Mouse (Mus musculus) midbrain, embryonic 11.5 days (tissue): ENCODE results near the gene Atp5e. TPM values are rescaled to one million over a fixed set of nuclear protein-coding genes. Genes with fewer than 3 reads are reported as not detected.
A peak's percentile ranks its signal among the peaks of the same experiment; 100 is the strongest.

ENCODE experiments used
- ATAC-seq: fragments of 200-750 bp; cut with Nextera tagmentation; 2 replicates; pipeline ENCODE4 v1.8.0; 2017; ENCODE audit warnings: moderate TSS enrichment, moderate library complexity; ENCODE audit not compliant: low FRiP score
- DNase-seq: peaks from one replicate; pipeline ENCODE4 v3.0.0; 2015; ENCODE audit warnings: low spot score; ENCODE audit errors: missing footprints
- H3K27ac ChIP-seq: fragments of 300-500 bp; sonication (generic); 2 replicates; pipeline ENCODE4 v1.5.1; 2014; ENCODE audit warnings: low read depth, low read length
- H3K27me3 ChIP-seq: fragments of 300-500 bp; sonication (generic); 2 replicates; pipeline ENCODE4 v1.6.1; 2014; ENCODE audit warnings: mild to moderate bottlenecking, low read length, moderate library complexity, mixed read lengths; ENCODE audit not compliant: control insufficient read depth, insufficient read depth
- H3K36me3 ChIP-seq: fragments of 300-500 bp; sonication (generic); 2 replicates; pipeline ENCODE4 v1.6.1; 2014; ENCODE audit warnings: mild to moderate bottlenecking, low read length, moderate library complexity, mixed read lengths; ENCODE audit not compliant: control insufficient read depth, insufficient read depth
- H3K4me1 ChIP-seq: fragments of 300-500 bp; sonication (generic); 2 replicates; pipeline ENCODE4 v1.6.1; 2014; ENCODE audit warnings: low read length; ENCODE audit not compliant: control insufficient read depth, insufficient read depth
- H3K4me2 ChIP-seq: fragments of 300-500 bp; sonication (generic); 2 replicates; pipeline ENCODE4 v1.6.1; 2014; ENCODE audit warnings: mild to moderate bottlenecking, moderate library complexity
- H3K4me3 ChIP-seq: fragments of 300-500 bp; sonication (generic); 2 replicates; pipeline ENCODE4 v1.5.1; 2014; ENCODE audit warnings: low read depth, low read length
- H3K9ac ChIP-seq: fragments of 300-500 bp; sonication (generic); 2 replicates; pipeline ENCODE4 v1.6.1; 2014; ENCODE audit warnings: low read length
- H3K9me3 ChIP-seq: fragments of 300-500 bp; sonication (generic); 2 replicates; pipeline ENCODE4 v1.6.1; 2016; ENCODE audit warnings: low read length; ENCODE audit not compliant: control insufficient read depth
- WGBS: fragments of 180-500 bp; shearing (Covaris S2); extraction: QIAGEN DNeasy Blood & Tissue Kit; methylation state at CpG from one replicate; pipeline ENCODE4 v1.1.7; 2014; 5-methylcytosine and 5-hydroxymethylcytosine counted together
- polyA plus RNA-seq: library from polyadenylated mRNA; unstranded; fragments of >200 nt; fragmentation: Nextera tagmentation; extraction: Ambion mirVana; gene quantifications from 2 replicates; pipeline ENCODE4 v1.2.1, GENCODE M21; 2014

Gene Atp5e
- polyA plus RNA-seq, 1 experiment from 2014 or later: 705 TPM

DNA sequence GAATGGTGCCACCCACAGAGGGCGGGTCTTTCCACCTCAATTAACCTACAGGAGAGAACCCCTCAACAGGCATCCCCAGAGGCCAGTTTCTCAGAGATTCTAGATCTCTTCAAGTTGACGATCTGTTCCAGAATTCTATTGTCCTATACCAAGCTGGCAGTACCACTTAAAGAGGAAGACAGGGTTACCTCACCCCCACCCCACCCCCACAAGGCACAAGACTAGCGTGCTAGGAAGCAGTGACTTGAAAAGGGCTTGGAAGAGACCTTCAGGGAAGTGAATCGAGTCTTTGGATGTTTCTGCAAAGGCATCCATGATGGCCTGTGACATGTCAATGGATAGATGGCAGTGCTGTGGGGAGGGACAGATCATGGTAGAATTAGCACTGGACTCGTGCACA lies 14.8 kb upstream of the Atp5e start:
- Histone ChIP-seq H3K4me3 (no peak overlapping the region), H3K4me2 (no peak overlapping the region), H3K27me3 (no peaks in the 10 kb centered on the region), H3K27ac (no peak overlapping the region), H3K36me3 (no peaks in the 10 kb centered on the region), H3K9me3 (no peaks in the 10 kb centered on the region), H3K4me1 (no peaks in the 10 kb centered on the region), H3K9ac (no peak overlapping the region)
- no peak for ATAC-seq
- DNase-seq: no peak
- WGBS: 81% methylated on average over 5 of the region's 5 CpGs

DNA sequence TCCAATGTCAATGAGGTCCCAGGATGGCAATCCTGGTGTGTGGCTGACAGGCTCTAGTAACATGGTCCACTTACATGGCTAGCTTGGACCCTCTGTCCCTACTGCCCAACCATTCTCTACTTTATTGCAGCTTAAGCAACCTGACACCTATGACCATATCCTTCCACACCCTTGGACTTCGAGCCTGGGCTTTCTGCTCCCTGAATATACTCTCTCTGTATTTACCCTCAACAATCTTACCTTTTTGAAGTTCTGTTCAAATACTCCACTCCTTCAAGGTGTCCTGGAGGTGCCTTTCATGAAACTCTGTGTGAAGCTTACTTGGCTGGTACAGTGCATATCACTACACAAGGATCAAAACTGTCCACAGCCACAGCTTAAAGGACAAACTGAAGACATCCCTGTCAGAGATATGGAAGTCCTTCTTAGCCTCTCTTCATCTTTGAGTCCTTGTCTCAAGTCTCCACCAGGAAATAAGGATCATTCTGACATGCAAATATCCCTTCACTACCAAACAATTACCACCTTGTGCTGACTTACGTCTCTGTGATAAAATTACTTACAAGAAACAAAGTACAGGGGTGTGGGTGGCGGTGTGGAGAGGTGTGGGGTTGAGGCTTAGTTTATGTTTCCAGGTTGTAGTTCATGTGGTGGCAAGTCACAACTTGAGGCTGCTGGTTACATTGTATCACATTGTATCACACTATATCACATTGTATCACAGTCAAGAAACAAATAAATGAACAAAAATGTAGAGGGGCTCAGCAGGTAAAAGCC lies 13.8 kb upstream of the Atp5e start:
- Histone ChIP-seq H3K4me3 (no peak overlapping the region), H3K4me2 (no peak overlapping the region), H3K9ac (no peak overlapping the region), H3K9me3 (no peaks in the 10 kb centered on the region), H3K27me3 (no peaks in the 10 kb centered on the region), H3K27ac (no peak overlapping the region), H3K4me1 (peaks cover 4% of the 10 kb centered on the region; the same call in 1 of the 2 replicates), H3K36me3 (no peaks in the 10 kb centered on the region)
- ATAC-seq: no peak
- DNase-seq: peak; percentile 14
- WGBS: 91% methylated on average over 3 of the region's 3 CpGs

DNA sequence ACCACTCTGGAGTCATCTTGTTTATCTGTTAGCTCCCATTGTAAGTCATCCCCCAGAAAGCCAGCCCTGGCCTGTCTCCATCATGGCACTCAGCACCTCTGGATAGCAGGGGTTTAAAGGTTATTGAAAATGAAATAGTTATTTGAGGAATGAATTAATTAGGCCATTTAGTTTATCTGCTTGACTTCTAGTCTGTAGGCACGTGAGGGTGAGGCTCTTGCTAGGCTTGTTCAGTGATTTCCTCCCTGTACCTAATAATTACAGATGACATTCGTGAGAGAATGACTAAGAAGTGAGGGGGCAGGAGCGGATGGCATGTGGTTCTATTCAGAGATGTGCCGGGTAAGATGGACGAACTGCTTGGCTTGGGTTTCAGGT lies 9.6 kb upstream of the Atp5e start:
- H3K36me3 ChIP-seq: no peaks in the 10 kb centered on the region
- peak overlapping the region; percentile 35; the same call in 1 of the 2 replicates for H3K27ac ChIP-seq
- ATAC-seq: no peak
- peak overlapping the region; percentile 60; the same call in 1 of the 2 replicates for H3K9ac ChIP-seq
- WGBS: 84% methylated on average over 5 of the region's 5 CpGs
- peak overlapping the region; percentile 54 for H3K4me2 ChIP-seq
- H3K27me3 ChIP-seq: no peaks in the 10 kb centered on the region
- no peak for DNase-seq
- peak overlapping the region; percentile 79 for H3K4me3 ChIP-seq
- peaks cover 7% of the 10 kb centered on the region; the same call in 1 of the 2 replicates for H3K4me1 ChIP-seq
- no peaks in the 10 kb centered on the region for H3K9me3 ChIP-seq

DNA sequence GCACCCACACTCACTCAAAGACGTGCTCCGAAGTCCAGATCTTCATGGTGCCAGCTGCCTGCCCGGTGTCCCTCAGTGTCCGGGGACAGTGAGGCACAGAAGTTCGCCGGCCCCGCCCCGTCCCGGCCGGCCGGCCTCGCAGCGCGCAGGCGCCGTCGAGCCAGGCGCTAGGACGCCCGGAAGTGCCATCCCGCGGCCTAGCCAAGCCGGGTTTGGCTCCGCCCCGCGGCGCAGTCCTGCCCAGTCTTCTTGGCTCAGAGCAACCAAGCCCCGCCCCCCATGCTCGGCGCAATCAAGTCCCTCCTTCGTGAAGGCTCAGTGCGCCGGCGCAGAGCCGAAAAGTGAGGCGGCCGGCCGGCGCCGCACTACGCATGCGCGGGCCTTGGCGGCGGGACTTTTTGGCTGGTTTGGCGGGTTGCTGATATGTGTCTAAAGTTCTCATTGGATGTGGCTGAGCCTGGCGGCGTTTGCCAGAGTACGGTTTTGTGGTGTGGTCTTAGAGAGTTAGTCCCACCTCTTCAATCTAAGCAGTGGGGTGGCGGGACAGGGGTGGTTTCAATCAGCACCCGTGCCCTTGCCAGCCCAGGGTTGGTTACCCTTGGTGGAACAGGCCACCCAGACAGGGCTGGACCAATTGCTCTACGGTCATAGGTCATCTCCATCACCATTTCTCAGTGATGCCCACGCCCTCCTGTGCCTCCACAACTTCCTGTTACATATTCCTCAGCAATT lies 9.1 kb upstream of the Atp5e start, which contains the start of gene Prelid3b:
TSS of gene Prelid3b (minus strand) at position 264 of the 732 bp plus-strand sequence.
- DNase-seq: peak; percentile 100
- peak; percentile 98 for ATAC-seq
- Histone ChIP-seq H3K27me3 (no peaks in the 10 kb centered on the region), H3K4me2 (peak within 1 kb of the TSS; percentile 77), H3K9me3 (no peaks in the 10 kb centered on the region), H3K36me3 (no peaks in the 10 kb centered on the region), H3K4me3 (peak within 1 kb of the TSS; percentile 79), H3K9ac (peak within 1 kb of the TSS; percentile 84), H3K4me1 (peaks cover 7% of the 10 kb centered on the region; the same call in 1 of the 2 replicates), H3K27ac (peak within 1 kb of the TSS; percentile 35; the same call in 1 of the 2 replicates)
- WGBS: 1% methylated on average over 53 of the region's 53 CpGs

DNA sequence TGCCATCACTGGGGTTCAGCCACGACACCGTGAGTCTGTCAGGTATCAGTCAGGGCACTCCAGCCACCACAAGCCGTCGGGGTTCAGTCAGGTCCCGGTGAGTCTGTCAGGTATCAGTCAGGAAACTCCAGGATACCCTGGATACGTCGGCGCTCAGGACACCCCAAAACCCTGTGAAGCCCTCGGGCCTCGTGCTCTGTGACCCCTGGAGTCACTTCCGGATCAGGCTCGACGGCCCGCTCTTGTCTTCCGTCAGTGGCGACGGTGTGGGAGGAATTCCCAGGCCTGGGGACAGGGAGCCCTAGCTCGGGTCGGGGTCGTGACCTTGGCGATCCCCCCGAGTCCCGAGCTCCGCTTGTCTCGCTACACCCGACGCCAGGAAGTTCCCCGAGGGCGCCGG lies 8.5 kb upstream of the Atp5e start:
- Histone ChIP-seq H3K4me3 (peak overlapping the region; percentile 79), H3K9ac (peak overlapping the region; percentile 84), H3K4me1 (peaks cover 7% of the 10 kb centered on the region; the same call in 1 of the 2 replicates), H3K4me2 (peak overlapping the region; percentile 77), H3K9me3 (no peaks in the 10 kb centered on the region), H3K36me3 (no peaks in the 10 kb centered on the region), H3K27ac (no peak overlapping the region), H3K27me3 (no peaks in the 10 kb centered on the region)
- WGBS: 8% methylated on average over 30 of the region's 30 CpGs
- ATAC-seq (peak; percentile 58; the same call in 1 of the 2 replicates), DNase-seq (peak; percentile 91)

DNA sequence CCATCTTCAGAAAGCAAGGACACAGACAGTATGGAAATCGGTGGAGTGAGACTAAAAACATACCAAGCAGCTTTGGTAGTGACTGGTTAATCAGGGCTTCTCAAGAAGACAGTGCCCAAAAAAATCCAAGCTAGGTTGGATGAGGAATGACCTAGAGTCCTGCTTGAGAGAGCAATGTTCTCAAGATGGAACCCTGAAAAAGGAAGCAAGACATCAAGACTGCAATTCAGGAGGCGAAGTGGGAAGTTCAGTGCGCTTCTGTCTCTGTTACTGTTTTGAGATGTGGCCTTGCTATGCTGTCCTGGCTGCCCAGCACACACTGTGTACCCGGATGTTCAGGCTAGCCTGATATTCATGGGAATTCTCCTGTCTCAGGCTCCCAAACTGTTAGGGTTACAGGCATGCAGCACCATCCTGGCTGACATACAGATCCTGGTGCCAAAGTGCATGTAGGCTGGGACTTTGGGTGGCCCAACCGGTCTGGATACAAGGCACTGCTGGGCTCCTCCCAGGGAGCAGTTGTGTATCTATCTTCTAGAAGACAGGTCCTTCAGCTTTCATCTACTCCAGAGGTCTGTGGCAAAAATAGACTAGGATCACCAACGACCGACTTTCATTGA lies 7.0 kb upstream of the Atp5e start:
- H3K27ac ChIP-seq: no peak overlapping the region
- no peak overlapping the region for H3K9ac ChIP-seq
- peaks cover 7% of the 10 kb centered on the region; the same call in 1 of the 2 replicates for H3K4me1 ChIP-seq
- no peak overlapping the region for H3K4me2 ChIP-seq
- no peak for ATAC-seq
- H3K9me3 ChIP-seq: no peaks in the 10 kb centered on the region
- WGBS: 96% methylated on average over 7 of the region's 7 CpGs
- peak; percentile 62 for DNase-seq
- no peak overlapping the region for H3K4me3 ChIP-seq
- no peaks in the 10 kb centered on the region; the same call in 1 of the 2 replicates for H3K36me3 ChIP-seq
- no peaks in the 10 kb centered on the region for H3K27me3 ChIP-seq

DNA sequence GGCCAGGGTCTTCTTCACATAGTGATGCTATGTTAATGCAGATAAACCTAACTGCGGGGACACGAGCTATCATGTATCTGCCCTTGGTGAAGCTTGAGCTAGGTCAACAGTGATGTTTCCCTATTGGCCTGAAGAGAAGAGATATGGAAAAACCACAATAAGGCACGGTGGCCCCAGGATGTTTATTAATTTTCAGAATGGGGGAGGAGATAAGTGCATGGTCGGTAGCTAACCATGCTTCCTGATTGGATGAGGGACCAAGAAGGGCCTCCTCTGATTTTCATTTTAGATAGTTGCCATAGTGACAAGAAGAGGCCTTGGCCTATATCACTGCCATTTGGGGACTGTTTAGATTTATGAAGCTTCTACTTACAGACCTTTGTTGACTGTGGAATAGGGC lies 6.4 kb upstream of the Atp5e start:
- Histone ChIP-seq H3K9ac (no peak overlapping the region), H3K4me3 (no peak overlapping the region), H3K4me1 (peaks cover 7% of the 10 kb centered on the region; the same call in 1 of the 2 replicates), H3K27me3 (no peaks in the 10 kb centered on the region), H3K9me3 (no peaks in the 10 kb centered on the region), H3K4me2 (no peak overlapping the region), H3K27ac (no peak overlapping the region), H3K36me3 (no peaks in the 10 kb centered on the region; the same call in 1 of the 2 replicates)
- 90% methylated on average over 4 of the region's 4 CpGs for WGBS
- peak; percentile 57 for DNase-seq
- ATAC-seq: no peak

DNA sequence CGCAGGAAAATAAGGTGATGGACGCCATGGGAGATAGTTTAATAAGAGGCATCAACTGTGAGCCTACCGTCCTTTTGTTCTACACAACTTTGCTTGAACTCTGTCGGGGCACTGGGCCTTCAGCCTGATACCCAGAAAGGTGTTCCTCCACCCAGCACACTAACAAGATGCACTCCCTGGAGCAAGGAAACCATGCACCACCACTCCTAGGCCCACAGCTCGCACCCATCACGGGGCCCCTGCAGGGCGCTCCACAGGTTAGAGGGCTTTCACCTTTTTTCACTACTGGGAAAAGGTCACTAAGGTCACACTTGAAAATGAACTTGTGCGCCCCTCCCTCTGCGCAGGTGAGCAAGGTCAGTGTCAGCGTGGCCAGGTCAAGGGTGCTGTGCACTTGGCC lies 535 bp downstream of the Atp5e start:
- Histone ChIP-seq H3K4me1 (peaks cover 7% of the 10 kb centered on the region), H3K4me3 (peak overlapping the region; percentile 73), H3K27ac (no peak overlapping the region), H3K4me2 (peak overlapping the region; percentile 95), H3K27me3 (no peaks in the 10 kb centered on the region), H3K9ac (peak overlapping the region; percentile 91), H3K36me3 (peaks cover 4% of the 10 kb centered on the region; the same call in 1 of the 2 replicates), H3K9me3 (no peaks in the 10 kb centered on the region)
- DNase-seq (peak; percentile 89), ATAC-seq (peak; percentile 18)
- WGBS: 44% methylated on average over 10 of the region's 10 CpGs
